Mouse (Mus musculus) neural tube, embryonic 11.5 days (tissue): Measurements from ENCODE around the gene Fam20c. TPM values are rescaled to one million over a fixed set of nuclear protein-coding genes. Genes with fewer than 3 reads are reported as not detected.

Experiments
- ATAC-seq: fragments of 200-750 bp; cut with Nextera tagmentation; 2 replicates; pipeline ENCODE4 v1.8.0; 2017; ENCODE audit warnings: moderate number of reproducible peaks, mild to moderate bottlenecking, moderate TSS enrichment, moderate library complexity; ENCODE audit not compliant: insufficient read depth, low FRiP score, low TSS enrichment
- DNase-seq: peaks from one replicate; pipeline ENCODE4 v3.0.0-alpha.2; 2015; ENCODE audit warnings: low spot score
- H3K27ac ChIP-seq: fragments of 300-500 bp; sonication (generic); 2 replicates; pipeline ENCODE4 v1.5.1; 2014; ENCODE audit warnings: low read depth, mild to moderate bottlenecking, low read length
- H3K27me3 ChIP-seq: fragments of 300-500 bp; sonication (generic); 2 replicates; pipeline ENCODE4 v1.6.1; 2014; ENCODE audit warnings: mild to moderate bottlenecking, low read length, mixed read lengths; ENCODE audit not compliant: control insufficient read depth, insufficient read depth
- H3K36me3 ChIP-seq: fragments of 300-500 bp; sonication (generic); 2 replicates; pipeline ENCODE4 v1.6.1; 2014; ENCODE audit warnings: mild to moderate bottlenecking, low read length, moderate library complexity, mixed read lengths; ENCODE audit not compliant: control insufficient read depth, insufficient read depth
- H3K4me1 ChIP-seq: fragments of 300-500 bp; sonication (generic); 2 replicates; pipeline ENCODE4 v1.6.1; 2014; ENCODE audit warnings: low read length, mixed read lengths; ENCODE audit not compliant: control insufficient read depth, insufficient read depth
- H3K4me2 ChIP-seq: fragments of 300-500 bp; sonication (generic); 2 replicates; pipeline ENCODE4 v1.6.1; 2014; ENCODE audit warnings: low read depth, mild to moderate bottlenecking, moderate library complexity
- H3K4me3 ChIP-seq: fragments of 300-500 bp; sonication (generic); 2 replicates; pipeline ENCODE4 v1.5.1; 2014; ENCODE audit warnings: low read depth, low read length
- H3K9ac ChIP-seq: fragments of 300-500 bp; sonication (generic); 2 replicates; pipeline ENCODE4 v1.6.1; 2014; ENCODE audit warnings: mild to moderate bottlenecking, low read length
- H3K9me3 ChIP-seq: fragments of 300-500 bp; sonication (generic); 2 replicates; pipeline ENCODE4 v1.6.1; 2016; ENCODE audit warnings: low read length; ENCODE audit not compliant: control insufficient read depth
- WGBS: fragments of 180-500 bp; shearing (Covaris S2); extraction: QIAGEN DNeasy Blood & Tissue Kit; methylation state at CpG from one replicate; pipeline ENCODE4 v1.1.7; 2014; 5-methylcytosine and 5-hydroxymethylcytosine counted together
- polyA plus RNA-seq: library from polyadenylated mRNA; unstranded; fragments of >200 nt; fragmentation: Nextera tagmentation; extraction: Ambion mirVana; gene quantifications from 2 replicates; pipeline ENCODE4 v1.2.1, GENCODE M21; 2014

The Fam20c gene
- polyA plus RNA-seq, 1 experiment from 2014 or later, result 28.2 TPM

GRCm38 (mm10) chr5:138761836-138762334, 7.6 kb downstream of the Fam20c start:
- ATAC-seq, result no peak
- no peak for DNase-seq

GRCm38 (mm10) chr5:138762361-138762760, 8.0 kb downstream of the Fam20c start:
- peaks cover 9% of the 10 kb centered on the region; the same call in 1 of the 2 replicates for H3K4me1 ChIP-seq
- H3K9ac ChIP-seq, result peak overlapping the region; percentile 14; the same call in 1 of the 2 replicates
- no peak overlapping the region for H3K27ac ChIP-seq
- no peaks in the 10 kb centered on the region for H3K9me3 ChIP-seq
- H3K27me3 ChIP-seq, result no peaks in the 10 kb centered on the region
- H3K36me3 ChIP-seq, result no peaks in the 10 kb centered on the region
- DNase-seq (no peak), ATAC-seq (no peak)
- H3K4me2 ChIP-seq, result no peak overlapping the region
- H3K4me3 ChIP-seq, result no peak overlapping the region
- WGBS, result 80% methylated on average over 4 of the region's 4 CpGs

More at GRCm38 (mm10) chr5:138761836-138762334, 7.6 kb downstream of the Fam20c start:
- no peak overlapping the region for H3K27ac ChIP-seq
- H3K4me3 ChIP-seq, result no peak overlapping the region
- no peak overlapping the region; the same call in 1 of the 2 replicates for H3K4me2 ChIP-seq
- 30% methylated on average over 5 of the region's 5 CpGs for WGBS
- peak overlapping the region; percentile 26; the same call in 1 of the 2 replicates for H3K9ac ChIP-seq
- peaks cover 9% of the 10 kb centered on the region; the same call in 1 of the 2 replicates for H3K4me1 ChIP-seq
- no peaks in the 10 kb centered on the region for H3K27me3 ChIP-seq
- H3K36me3 ChIP-seq, result no peaks in the 10 kb centered on the region
- H3K9me3 ChIP-seq, result no peaks in the 10 kb centered on the region

GRCm38 (mm10) chr5:138764601-138765000, 10.3 kb downstream of the Fam20c start:
- Histone ChIP-seq H3K27me3 (no peaks in the 10 kb centered on the region), H3K36me3 (no peaks in the 10 kb centered on the region), H3K4me3 (no peak overlapping the region), H3K27ac (no peak overlapping the region), H3K4me2 (no peak overlapping the region), H3K9ac (no peak overlapping the region), H3K4me1 (peaks cover 6% of the 10 kb centered on the region; the same call in 1 of the 2 replicates), H3K9me3 (no peaks in the 10 kb centered on the region)
- ATAC-seq (no peak), DNase-seq (no peak)
- 90% methylated on average over 8 of the region's 8 CpGs for WGBS

- ATAC-seq (no peak), DNase-seq (no peak)
- Histone ChIP-seq H3K36me3 (no peaks in the 10 kb centered on the region; the same call in 1 of the 2 replicates), H3K4me1 (no peaks in the 10 kb centered on the region), H3K27me3 (no peaks in the 10 kb centered on the region), H3K9ac (no peak overlapping the region), H3K4me2 (no peak overlapping the region), H3K4me3 (no peak overlapping the region), H3K27ac (no peak overlapping the region), H3K9me3 (no peaks in the 10 kb centered on the region)
- 91% methylated on average over 11 of the region's 11 CpGs for WGBS
Observed at GRCm38 (mm10) chr5:138767650-138768049, 13.3 kb downstream of the Fam20c start.

GRCm38 (mm10) chr5:138768704-138769103, 14.4 kb downstream of the Fam20c start:
- no peak overlapping the region for H3K4me2 ChIP-seq
- no peak overlapping the region for H3K4me3 ChIP-seq
- no peaks in the 10 kb centered on the region; the same call in 1 of the 2 replicates for H3K36me3 ChIP-seq
- H3K9me3 ChIP-seq, result no peaks in the 10 kb centered on the region
- H3K27me3 ChIP-seq, result no peaks in the 10 kb centered on the region
- 83% methylated on average over 2 of the region's 2 CpGs for WGBS
- no peak overlapping the region for H3K9ac ChIP-seq
- no peaks in the 10 kb centered on the region; the same call in 1 of the 2 replicates for H3K4me1 ChIP-seq
- no peak for DNase-seq
- ATAC-seq, result no peak
- H3K27ac ChIP-seq, result no peak overlapping the region

- Histone ChIP-seq H3K9me3 (no peaks in the 10 kb centered on the region), H3K4me1 (no peaks in the 10 kb centered on the region; the same call in 1 of the 2 replicates)
Observed at GRCm38 (mm10) chr5:138769126-138769525, 14.8 kb downstream of the Fam20c start.

GRCm38 (mm10) chr5:138775096-138775495, 20.8 kb downstream of the Fam20c start:
- Histone ChIP-seq H3K9me3 (no peaks in the 10 kb centered on the region), H3K4me1 (peaks cover 5% of the 10 kb centered on the region; the same call in 1 of the 2 replicates), H3K9ac (no peak overlapping the region), H3K27ac (no peak overlapping the region), H3K36me3 (no peaks in the 10 kb centered on the region; the same call in 1 of the 2 replicates), H3K4me3 (no peak overlapping the region), H3K27me3 (no peaks in the 10 kb centered on the region), H3K4me2 (no peak overlapping the region)
- 88% methylated on average over 5 of the region's 5 CpGs for WGBS
- DNase-seq (no peak), ATAC-seq (no peak)

More at GRCm38 (mm10) chr5:138769126-138769525, 14.8 kb downstream of the Fam20c start:
- 87% methylated on average over 5 of the region's 5 CpGs for WGBS
- Histone ChIP-seq H3K4me3 (no peak overlapping the region), H3K27ac (no peak overlapping the region), H3K27me3 (no peaks in the 10 kb centered on the region), H3K36me3 (no peaks in the 10 kb centered on the region; the same call in 1 of the 2 replicates), H3K4me2 (no peak overlapping the region), H3K9ac (no peak overlapping the region)
- DNase-seq, result no peak
- ATAC-seq, result no peak

GRCm38 (mm10) chr5:138776346-138776745, 22.0 kb downstream of the Fam20c start:
- Histone ChIP-seq H3K4me1 (peaks cover 5% of the 10 kb centered on the region; the same call in 1 of the 2 replicates), H3K27me3 (no peaks in the 10 kb centered on the region), H3K36me3 (no peaks in the 10 kb centered on the region), H3K9me3 (no peaks in the 10 kb centered on the region), H3K4me2 (no peak overlapping the region), H3K9ac (no peak overlapping the region), H3K4me3 (no peak overlapping the region), H3K27ac (no peak overlapping the region)
- no peak for DNase-seq
- 71% methylated on average over 1 of the region's 1 CpGs for WGBS
- no peak for ATAC-seq
